Mouse (Mus musculus): Measurements from ENCODE around the gene Fgfr2. TPM values are rescaled to one million over a fixed set of nuclear protein-coding genes. Genes with fewer than 3 reads are reported as not detected.

Fgfr2 gene
- polyA plus RNA-seq, 1 experiment from 2014 or later = 47.9 TPM

GRCm38 (mm10) chr7:133010477-133010876 lies 112.7 kb downstream of the Fgfr2 start:
- no peaks in the 10 kb centered on the region for H3K27me3 ChIP-seq
- 83% methylated on average over 3 of the region's 3 CpGs for WGBS
- no peak overlapping the region for H3K4me3 ChIP-seq
- H3K9me3 ChIP-seq (replicated peaks) = no peaks in the 10 kb centered on the region
- H3K4me1 ChIP-seq = peaks cover 85% of the 10 kb centered on the region
- no peak for ATAC-seq
- H3K4me2 ChIP-seq = no peak overlapping the region
- H3K27ac ChIP-seq = peak overlapping the region; percentile 86
- peaks cover 8% of the 10 kb centered on the region; the same call in 1 of the 2 replicates for H3K36me3 ChIP-seq (ENCODE audit: poor library complexity, severe bottlenecking)
- H3K9ac ChIP-seq = no peak overlapping the region

- no peak overlapping the region for H3K9ac ChIP-seq
- 89% methylated on average over 8 of the region's 8 CpGs for WGBS
- H3K4me1 ChIP-seq = peaks cover 80% of the 10 kb centered on the region
- H3K36me3 ChIP-seq (ENCODE audit: poor library complexity, severe bottlenecking) = peaks cover 12% of the 10 kb centered on the region; the same call in 1 of the 2 replicates
- H3K4me2 ChIP-seq = no peak overlapping the region
- H3K27me3 ChIP-seq = no peaks in the 10 kb centered on the region
- H3K4me3 ChIP-seq = no peak overlapping the region
- 0 out of 2 replicates have a peak overlapping the region, but pooled peaks have one; percentile 86 for H3K27ac ChIP-seq
- no peaks in the 10 kb centered on the region for H3K9me3 ChIP-seq (replicated peaks)
- ATAC-seq = no peak
These were observed 113.5 kb downstream of the Fgfr2 start for GRCm38 (mm10) chr7:133009676-133010075.

GRCm38 (mm10) chr7:133008663-133009062 lies 114.5 kb downstream of the Fgfr2 start:
- Histone ChIP-seq H3K4me3 (no peak overlapping the region), H3K27ac (no peak overlapping the region), H3K4me2 (no peak overlapping the region), H3K36me3 (ENCODE audit: poor library complexity, severe bottlenecking) (peaks cover 8% of the 10 kb centered on the region; the same call in 1 of the 2 replicates), H3K9me3 (replicated peaks) (no peaks in the 10 kb centered on the region), H3K9ac (no peak overlapping the region), H3K4me1 (peaks cover 77% of the 10 kb centered on the region), H3K27me3 (no peaks in the 10 kb centered on the region)
- 85% methylated on average over 4 of the region's 4 CpGs for WGBS
- ATAC-seq = no peak

DNA sequence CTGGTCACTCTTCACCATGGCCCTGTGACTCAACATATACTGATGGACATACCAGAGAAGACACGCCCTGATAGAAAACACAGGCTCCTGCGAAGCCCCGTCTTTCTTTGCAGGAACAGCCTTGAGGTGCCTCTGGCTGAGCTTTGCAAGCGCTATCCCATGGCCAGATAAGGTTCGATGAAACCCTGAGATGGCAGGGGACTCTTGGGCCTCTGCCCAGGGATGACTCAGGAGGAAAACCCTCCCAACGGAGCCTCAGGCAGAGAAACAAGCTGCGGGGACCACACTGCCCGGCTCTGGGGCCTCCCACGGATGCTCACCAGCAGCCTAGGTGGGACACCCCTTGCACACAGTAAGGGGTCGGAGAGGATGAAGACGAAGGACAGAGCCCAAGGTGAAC lies 115.8 kb downstream of the Fgfr2 start:
- no peak overlapping the region for H3K9ac ChIP-seq
- no peaks in the 10 kb centered on the region for H3K9me3 ChIP-seq (replicated peaks)
- no peaks in the 10 kb centered on the region for H3K27me3 ChIP-seq
- WGBS = 77% methylated on average over 11 of the region's 11 CpGs
- peaks cover 76% of the 10 kb centered on the region for H3K4me1 ChIP-seq
- H3K36me3 ChIP-seq (ENCODE audit: poor library complexity, severe bottlenecking) = peaks cover 8% of the 10 kb centered on the region; the same call in 1 of the 2 replicates
- H3K4me2 ChIP-seq = no peak overlapping the region
- no peak overlapping the region for H3K27ac ChIP-seq
- H3K4me3 ChIP-seq = no peak overlapping the region
- ATAC-seq = no peak

DNA sequence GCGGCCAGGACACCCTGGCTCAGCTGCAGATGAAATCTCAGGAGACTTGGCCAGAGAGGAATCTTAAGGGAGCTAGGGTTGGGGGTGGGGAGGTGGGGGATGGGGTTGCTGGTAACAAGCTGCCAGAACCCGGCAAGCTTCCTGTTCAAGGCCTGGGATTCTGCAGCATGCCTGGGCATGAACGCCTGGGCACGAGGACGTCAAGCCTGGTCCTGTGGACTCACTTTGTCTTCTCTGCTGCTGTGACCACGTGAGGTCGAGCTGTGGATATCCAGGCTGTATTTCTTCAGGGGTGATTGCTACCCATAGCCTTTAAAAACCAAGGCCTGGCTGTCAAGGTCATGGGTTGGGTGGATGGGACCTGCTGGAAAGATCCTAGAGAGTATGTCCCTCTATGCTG lies 117.4 kb downstream of the Fgfr2 start:
- WGBS = 85% methylated on average over 7 of the region's 7 CpGs
- Histone ChIP-seq H3K9me3 (replicated peaks) (no peaks in the 10 kb centered on the region), H3K4me1 (peaks cover 67% of the 10 kb centered on the region), H3K4me2 (no peak overlapping the region), H3K9ac (no peak overlapping the region), H3K4me3 (no peak overlapping the region), H3K36me3 (ENCODE audit: poor library complexity, severe bottlenecking) (peaks cover 8% of the 10 kb centered on the region; the same call in 1 of the 2 replicates), H3K27ac (no peak overlapping the region), H3K27me3 (no peaks in the 10 kb centered on the region)
- ATAC-seq = no peak

DNA sequence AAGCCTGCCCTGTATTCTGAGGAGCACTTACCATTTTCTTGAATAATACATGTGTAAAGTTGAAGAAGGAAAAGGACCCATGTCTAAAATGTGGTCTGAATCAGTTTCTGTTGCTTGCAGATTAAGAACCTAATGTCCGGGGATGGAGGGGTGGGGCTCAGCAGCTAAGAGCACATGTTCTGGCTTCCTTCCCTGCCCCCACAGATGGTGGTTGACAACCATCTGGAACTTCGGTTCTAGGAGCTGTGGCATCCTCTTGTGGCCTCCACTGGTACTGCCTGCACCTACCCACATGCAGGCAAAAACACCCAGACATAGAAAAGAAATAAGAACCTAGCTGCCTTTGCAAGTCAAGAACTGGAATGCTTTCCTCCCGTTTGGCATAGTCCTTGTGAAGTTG lies 119.7 kb downstream of the Fgfr2 start:
- peak; percentile 62 for ATAC-seq
- peak overlapping the region; percentile 32; the same call in 1 of the 2 replicates for H3K27ac ChIP-seq

DNA sequence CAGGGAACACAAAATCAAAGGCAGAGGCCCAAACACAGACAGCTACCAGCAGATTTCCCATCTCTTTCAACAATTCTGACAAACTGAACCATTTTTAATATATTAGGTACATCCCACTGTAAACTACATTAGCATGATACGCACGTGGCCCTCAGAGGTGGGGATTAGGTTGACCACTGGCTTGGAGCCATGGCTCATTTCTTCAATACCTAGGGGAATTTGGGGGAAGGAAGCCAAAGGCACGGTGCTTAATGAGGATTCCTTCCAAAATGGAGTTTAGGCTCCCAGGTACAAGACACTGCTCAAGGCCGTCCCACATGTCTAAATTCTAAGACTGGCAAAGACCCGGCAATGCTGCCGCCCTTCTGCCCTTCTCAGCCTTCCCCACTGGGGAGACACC lies 120.9 kb downstream of the Fgfr2 start:
- no peaks in the 10 kb centered on the region for H3K27me3 ChIP-seq
- H3K4me1 ChIP-seq = peaks cover 38% of the 10 kb centered on the region
- peaks cover 28% of the 10 kb centered on the region for H3K36me3 ChIP-seq (ENCODE audit: poor library complexity, severe bottlenecking)
- no peak overlapping the region for H3K27ac ChIP-seq
- ATAC-seq = no peak
- H3K9ac ChIP-seq = no peak overlapping the region
- H3K9me3 ChIP-seq (replicated peaks) = no peaks in the 10 kb centered on the region
- no peak overlapping the region for H3K4me2 ChIP-seq
- H3K4me3 ChIP-seq = no peak overlapping the region
- WGBS = 83% methylated on average over 6 of the region's 6 CpGs

More for the DNA sequence above, 119.7 kb downstream of the Fgfr2 start:
- 33% methylated on average over 3 of the region's 3 CpGs for WGBS
- Histone ChIP-seq H3K4me1 (peaks cover 49% of the 10 kb centered on the region), H3K36me3 (ENCODE audit: poor library complexity, severe bottlenecking) (peaks cover 17% of the 10 kb centered on the region), H3K4me2 (no peak overlapping the region), H3K9me3 (replicated peaks) (no peaks in the 10 kb centered on the region), H3K9ac (no peak overlapping the region), H3K27me3 (no peaks in the 10 kb centered on the region), H3K4me3 (no peak overlapping the region)

DNA sequence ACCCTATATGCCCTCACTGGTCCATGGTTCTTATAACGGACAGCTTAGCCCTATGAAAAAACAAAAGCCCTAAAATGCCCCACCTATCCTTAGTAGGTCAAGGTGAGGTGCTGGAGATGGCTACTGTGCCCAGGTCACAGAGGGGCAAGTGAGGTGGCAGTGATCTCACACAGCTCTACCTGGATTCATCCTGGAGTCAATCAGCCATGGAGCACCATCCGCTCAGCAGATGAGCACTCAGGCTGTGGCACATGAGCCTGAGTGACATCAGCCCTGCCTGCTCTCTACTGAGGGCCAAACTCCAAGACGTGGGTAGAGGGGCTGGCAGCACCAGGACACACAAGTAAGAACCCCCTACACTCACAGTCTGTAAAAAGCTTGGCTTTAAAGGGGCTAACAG lies 121.8 kb downstream of the Fgfr2 start:
- Histone ChIP-seq H3K4me1 (peaks cover 35% of the 10 kb centered on the region), H3K9ac (no peak overlapping the region), H3K4me2 (no peak overlapping the region), H3K9me3 (replicated peaks) (no peaks in the 10 kb centered on the region), H3K27ac (no peak overlapping the region), H3K27me3 (no peaks in the 10 kb centered on the region), H3K36me3 (ENCODE audit: poor library complexity, severe bottlenecking) (peaks cover 37% of the 10 kb centered on the region), H3K4me3 (no peak overlapping the region)
- ATAC-seq = no peak
- WGBS = 86% methylated on average over 3 of the region's 3 CpGs

DNA sequence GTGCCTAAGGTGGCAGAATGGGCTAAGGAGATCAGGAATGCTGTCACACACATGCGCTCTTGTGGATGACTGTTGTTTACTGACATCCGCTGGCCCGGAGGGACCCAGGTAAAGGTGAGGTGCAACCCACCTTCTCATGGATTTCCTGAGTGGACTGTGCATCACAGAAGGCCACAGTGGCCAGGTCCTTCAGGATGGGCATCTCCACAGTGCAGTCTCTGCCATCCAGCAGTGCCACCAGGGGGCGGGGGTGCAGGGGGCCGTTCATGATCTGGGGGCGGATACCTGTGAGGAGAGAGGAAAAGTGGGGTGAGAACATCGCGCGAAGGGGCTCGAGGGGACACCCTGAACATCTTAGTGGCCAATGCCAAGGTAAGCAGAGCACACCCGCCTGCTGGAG lies 124.1 kb downstream of the Fgfr2 start:
- H3K9me3 ChIP-seq (replicated peaks) = no peaks in the 10 kb centered on the region

DNA sequence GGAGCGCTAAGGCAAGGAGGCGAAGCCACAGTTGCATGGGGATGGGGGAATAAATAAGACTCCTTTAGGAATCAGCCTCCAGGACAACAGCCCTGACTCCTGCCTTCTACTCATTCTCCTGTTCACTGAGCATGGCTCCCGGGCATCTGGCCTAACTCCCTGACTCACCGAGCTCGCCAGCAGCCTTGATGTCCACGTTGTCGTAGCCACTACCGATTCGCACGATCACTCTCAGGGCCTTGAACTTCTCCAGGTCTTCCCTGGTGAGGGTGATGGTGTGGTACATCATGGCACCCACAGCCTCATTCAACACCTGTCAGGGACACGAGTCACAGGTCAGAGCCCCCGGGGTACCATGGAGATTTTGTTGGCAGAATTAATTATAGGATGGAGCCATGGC lies 124.5 kb downstream of the Fgfr2 start:
- no peaks in the 10 kb centered on the region for H3K27me3 ChIP-seq
- no peaks in the 10 kb centered on the region for H3K9me3 ChIP-seq (replicated peaks)
- no peak overlapping the region for H3K27ac ChIP-seq
- H3K4me2 ChIP-seq = no peak overlapping the region
- H3K4me3 ChIP-seq = no peak overlapping the region
- no peak for ATAC-seq
- WGBS = 97% methylated on average over 12 of the region's 12 CpGs
- H3K4me1 ChIP-seq = peaks cover 18% of the 10 kb centered on the region
- no peak overlapping the region for H3K9ac ChIP-seq
- peaks cover 56% of the 10 kb centered on the region for H3K36me3 ChIP-seq (ENCODE audit: poor library complexity, severe bottlenecking)

More for the DNA sequence above, 124.1 kb downstream of the Fgfr2 start:
- no peak overlapping the region for H3K27ac ChIP-seq
- no peak overlapping the region for H3K4me3 ChIP-seq
- whole genome bisulfite sequencing = 98% methylated on average over 11 of the region's 11 CpGs
- no peak overlapping the region for H3K9ac ChIP-seq
- no peaks in the 10 kb centered on the region for H3K27me3 ChIP-seq
- no peak overlapping the region for H3K4me2 ChIP-seq
- peaks cover 22% of the 10 kb centered on the region for H3K4me1 ChIP-seq
- ATAC-seq = no peak
- H3K36me3 ChIP-seq (ENCODE audit: poor library complexity, severe bottlenecking) = peaks cover 52% of the 10 kb centered on the region

DNA sequence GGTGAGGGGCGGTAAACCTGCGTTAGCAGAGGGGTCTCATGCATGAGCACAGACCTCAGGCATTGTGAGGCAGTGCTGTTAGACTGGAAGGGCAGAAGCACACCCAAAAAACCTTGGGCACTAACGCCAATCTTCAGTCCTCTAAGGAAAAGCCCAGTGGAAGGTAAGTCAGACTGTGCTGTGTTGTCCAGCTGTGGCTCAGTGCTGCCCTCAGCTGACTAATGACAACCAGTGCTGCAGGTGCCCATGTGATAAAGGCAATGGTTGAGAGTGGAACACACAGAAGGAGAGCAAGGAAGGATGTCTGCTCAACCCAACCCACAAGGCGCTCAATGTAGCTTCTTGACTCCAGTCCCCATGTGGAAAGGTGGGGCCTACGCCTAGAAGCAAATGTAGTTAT lies 126.8 kb downstream of the Fgfr2 start:
- Histone ChIP-seq H3K27me3 (no peaks in the 10 kb centered on the region), H3K4me1 (no peaks in the 10 kb centered on the region), H3K27ac (no peak overlapping the region), H3K36me3 (ENCODE audit: poor library complexity, severe bottlenecking) (peaks cover 69% of the 10 kb centered on the region), H3K4me2 (no peak overlapping the region), H3K9me3 (replicated peaks) (no peaks in the 10 kb centered on the region), H3K4me3 (no peak overlapping the region), H3K9ac (no peak overlapping the region)
- ATAC-seq = no peak
- 90% methylated on average over 5 of the region's 5 CpGs for WGBS

- Histone ChIP-seq H3K27ac (no peak overlapping the region), H3K27me3 (no peaks in the 10 kb centered on the region), H3K9ac (no peak overlapping the region), H3K4me1 (no peaks in the 10 kb centered on the region), H3K9me3 (replicated peaks) (no peaks in the 10 kb centered on the region), H3K4me2 (no peak overlapping the region), H3K4me3 (no peak overlapping the region), H3K36me3 (ENCODE audit: poor library complexity, severe bottlenecking) (peaks cover 86% of the 10 kb centered on the region)
- no peak for ATAC-seq
- WGBS = 77% methylated on average over 6 of the region's 6 CpGs
These were observed 128.4 kb downstream of the Fgfr2 start for GRCm38 (mm10) chr7:132994628-132995191.

DNA sequence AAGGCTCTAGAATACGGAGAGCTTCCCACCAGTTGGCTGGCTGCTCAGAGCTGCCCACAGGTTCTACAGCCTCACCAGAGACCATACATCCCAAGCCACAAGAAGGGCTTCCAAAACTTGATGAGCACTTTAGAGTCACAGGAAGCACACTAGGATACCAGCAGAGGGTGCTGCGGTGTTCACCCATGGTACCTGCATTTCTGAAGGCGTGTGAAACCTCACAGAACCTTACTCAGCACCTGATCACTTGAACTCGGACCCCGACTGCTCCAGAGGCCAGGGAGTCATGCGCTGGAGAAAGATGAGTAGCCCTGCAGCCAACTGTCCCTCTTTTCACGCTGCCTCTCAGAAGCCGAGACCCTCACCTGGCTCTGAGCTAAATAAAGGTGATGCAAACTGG lies 129.0 kb downstream of the Fgfr2 start:
- no peak overlapping the region for H3K4me3 ChIP-seq
- H3K4me1 ChIP-seq = no peaks in the 10 kb centered on the region
- peaks cover 89% of the 10 kb centered on the region for H3K36me3 ChIP-seq (ENCODE audit: poor library complexity, severe bottlenecking)
- no peak for ATAC-seq
- H3K4me2 ChIP-seq = no peak overlapping the region
- 92% methylated on average over 8 of the region's 8 CpGs for WGBS
- H3K27ac ChIP-seq = no peak overlapping the region
- H3K27me3 ChIP-seq = no peaks in the 10 kb centered on the region
- no peak overlapping the region for H3K9ac ChIP-seq
- no peaks in the 10 kb centered on the region for H3K9me3 ChIP-seq (replicated peaks)

Data from forebrain, embryonic 13.5 days (tissue).